8 mouse cellular contexts compared by ENCODE assay signal in genomic region chr4:49632139-49632481, GRCm38 (mm10). TPM values are rescaled to one million over a fixed set of nuclear protein-coding genes. Genes with fewer than 3 reads are reported as not detected.
DNase-seq lines count a peak whose midpoint lies in the region; ATAC-seq and TF ChIP-seq lines count a peak whose summit lies in the region.

No protein-coding gene starts in this region.

- H3K27me3 ChIP-seq in heart, embryonic 10.5 days (ENCODE audit: insufficient read depth, poor library complexity, severe bottlenecking), result no peaks in the 10 kb centered on the region
- no peaks in the 10 kb centered on the region for H3K27me3 ChIP-seq in forebrain, embryonic 12.5 days
- H3K27me3 ChIP-seq in liver, embryonic 14.5 days (ENCODE audit: control insufficient read depth, insufficient read depth, low read length), result no peaks in the 10 kb centered on the region

- peak overlapping the region; percentile 78 for H3K4me2 ChIP-seq in forebrain, embryonic 12.5 days
- H3K4me2 ChIP-seq in liver, embryonic 14.5 days (ENCODE audit: low read depth), result peak overlapping the region; percentile 75

- peak overlapping the region; percentile 91 for H3K27ac ChIP-seq in heart, embryonic 10.5 days
- peak overlapping the region; percentile 89 for H3K27ac ChIP-seq in forebrain, embryonic 12.5 days
- peak overlapping the region; percentile 40 for H3K27ac ChIP-seq in liver, embryonic 14.5 days

- H3K9me3 ChIP-seq in heart, embryonic 10.5 days, result no peaks in the 10 kb centered on the region
- no peaks in the 10 kb centered on the region for H3K9me3 ChIP-seq in forebrain, embryonic 12.5 days
- H3K9me3 ChIP-seq in liver, embryonic 14.5 days (ENCODE audit: control insufficient read depth, low read length), result no peaks in the 10 kb centered on the region

- under 1% methylated on average over 30 of the region's 30 CpGs for WGBS in heart, embryonic 10.5 days
- under 1% methylated on average over 30 of the region's 30 CpGs for WGBS in forebrain, embryonic 12.5 days
- under 1% methylated on average over 30 of the region's 30 CpGs for whole genome bisulfite sequencing in liver, embryonic 14.5 days (ENCODE audit: insufficient replicate concordance)

- peak overlapping the region; percentile 85 for H3K9ac ChIP-seq in forebrain, embryonic 12.5 days
- H3K9ac ChIP-seq in liver, embryonic 14.5 days (replicated peaks), result peak overlapping the region; percentile 72

- TF ChIP-seq CTCF in liver, embryonic 14.5 days (IDR thresholded peaks at IDR 0.05; ENCODE audit: low read depth), result no peak

- H3K4me1 ChIP-seq in heart, embryonic 10.5 days, result no peaks in the 10 kb centered on the region
- H3K4me1 ChIP-seq in forebrain, embryonic 12.5 days, result peaks cover 9% of the 10 kb centered on the region
- peaks cover 0 to 7% of the 10 kb centered on the region in 2 experiments; a peak in 3 of 4 replicates for H3K4me1 ChIP-seq in liver, embryonic 14.5 days (replicated peaks; ENCODE audit: control insufficient read depth in 2 of 2, insufficient read depth in 2 of 2, low read length in 1 of 2)

- H3K36me3 ChIP-seq in heart, embryonic 10.5 days, result peaks cover 34% of the 10 kb centered on the region; the same call in 1 of the 2 replicates
- H3K36me3 ChIP-seq in forebrain, embryonic 12.5 days (replicated peaks), result peaks cover 29% of the 10 kb centered on the region
- H3K36me3 ChIP-seq in liver, embryonic 14.5 days (replicated peaks; ENCODE audit: control insufficient read depth, insufficient read depth, low read depth), result peaks cover 8% of the 10 kb centered on the region

- H3K4me3 ChIP-seq in heart, embryonic 10.5 days, result peak overlapping the region; percentile 92
- peak overlapping the region; percentile 80 for H3K4me3 ChIP-seq in forebrain, embryonic 12.5 days (replicated peaks)
- H3K4me3 ChIP-seq in liver, embryonic 14.5 days (ENCODE audit: insufficient read depth in 1 of 2, low read depth in 2 of 2, low read length in 2 of 2), result peak overlapping the region; percentile 75 to 77

- intact Hi-C loops in heart, postnatal 14 days (cut with DNase I), result no loop called here
- intact Hi-C loops in gastrocnemius, postnatal 14 days (cut with DNase I; ENCODE audit: low total_unique reads), result no loop called here

- no peak for TF ChIP-seq EP300 in liver, embryonic 14.5 days (IDR thresholded peaks at IDR 0.05; ENCODE audit: low read depth)

- ATAC-seq in CD4-positive, CD25-positive, alpha-beta regulatory T cell, adult 4 months, result peak; percentile 48
- no peak for ATAC-seq in forebrain, embryonic 12.5 days (ENCODE audit: low FRiP score)
- peak; percentile 66; the same call in 1 of the 2 replicates for ATAC-seq in liver, embryonic 14.5 days (ENCODE audit: insufficient read depth)

- no peak for DNase-seq in heart, embryonic 10.5 days (ENCODE audit: low spot score)
- no peak for DNase-seq in heart, postnatal 14 days
- no peak for DNase-seq in liver, embryonic 14.5 days (ENCODE audit: low read depth in 3 of 3, low spot score in 3 of 3)
- no peak for DNase-seq in retina, embryonic 14.5 days (ENCODE audit: low spot score)
- no peak for DNase-seq in B cell, adult 2 months
- no peak for DNase-seq in gastrocnemius, postnatal 14 days

RNA-seq across cellular contexts. Expression of gene Rnf20, which starts 0.3 kb away (rescaled TPM):
- polyA plus RNA-seq in heart, embryonic 10.5 days (2016; fragmentation: Nextera tagmentation; extraction: Ambion mirVana), result 26.4 and 32.8 TPM in 2 replicates
- 10 to 100 TPM; 36.9 to 37.1 TPM for total RNA-seq in heart, postnatal 14 days (2021)
- 10 to 100 TPM; 52.4 to 62.4 TPM for polyA plus RNA-seq in CD4-positive, CD25-positive, alpha-beta regulatory T cell, adult 4 months (2017; shearing (Covaris generic))
- 68.2 and 71.8 TPM in 2 replicates for polyA plus RNA-seq in forebrain, embryonic 12.5 days (2016; fragmentation: Nextera tagmentation; extraction: Ambion mirVana)
- polyA plus RNA-seq in liver, embryonic 14.5 days (2012; rRNA removed), result 8.2 and 14.5 TPM in 2 replicates
- polyA plus RNA-seq in liver, embryonic 14.5 days (2014; fragmentation: Nextera tagmentation; extraction: Ambion mirVana), result 15.7 and 18.3 TPM in 2 replicates
- total RNA-seq in gastrocnemius, postnatal 14 days (2021), result 10 to 100 TPM; 27.7 to 28.6 TPM

RNA-seq across cellular contexts. Expression of gene Tmem246, which starts 34.4 kb away (rescaled TPM):
- 35.8 and 49.8 TPM in 2 replicates for polyA plus RNA-seq in heart, embryonic 10.5 days (2016; fragmentation: Nextera tagmentation; extraction: Ambion mirVana)
- total RNA-seq in heart, postnatal 14 days (2021), result 10 to 100 TPM; 40.4 to 43.5 TPM
- polyA plus RNA-seq in CD4-positive, CD25-positive, alpha-beta regulatory T cell, adult 4 months (2017; shearing (Covaris generic)), result not detected
- polyA plus RNA-seq in forebrain, embryonic 12.5 days (2016; fragmentation: Nextera tagmentation; extraction: Ambion mirVana), result 21.7 TPM in 2 replicates
- 4.8 and 5.8 TPM in 2 replicates for polyA plus RNA-seq in liver, embryonic 14.5 days (2012; rRNA removed)
- 6.7 and 9.0 TPM in 2 replicates for polyA plus RNA-seq in liver, embryonic 14.5 days (2014; fragmentation: Nextera tagmentation; extraction: Ambion mirVana)
- total RNA-seq in gastrocnemius, postnatal 14 days (2021), result 10 to 100 TPM; 34.9 to 35.5 TPM

RNA-seq across cellular contexts. Expression of gene Ppp3r2, which starts 49.7 kb away (rescaled TPM):
- 0.06 and 0.11 TPM in 2 replicates for polyA plus RNA-seq in heart, embryonic 10.5 days (2016; fragmentation: Nextera tagmentation; extraction: Ambion mirVana)
- total RNA-seq in heart, postnatal 14 days (2021), result not detected
- not detected for polyA plus RNA-seq in CD4-positive, CD25-positive, alpha-beta regulatory T cell, adult 4 months (2017; shearing (Covaris generic))
- polyA plus RNA-seq in forebrain, embryonic 12.5 days (2016; fragmentation: Nextera tagmentation; extraction: Ambion mirVana), result not detected in 2 replicates
- not detected in 2 replicates for polyA plus RNA-seq in liver, embryonic 14.5 days (2012; rRNA removed)
- polyA plus RNA-seq in liver, embryonic 14.5 days (2014; fragmentation: Nextera tagmentation; extraction: Ambion mirVana), result not detected in 2 replicates
- not detected for total RNA-seq in gastrocnemius, postnatal 14 days (2021)

Comparison
In these comparisons a context has a peak if more than half of its experiments do, and no peak if none do; other contexts are left out.
1. H3K27ac ChIP-seq: peak in every context shown above with its lines; median percentile 91 in heart, embryonic 10.5 days; 89 in forebrain, embryonic 12.5 days; 40 in liver, embryonic 14.5 days.
2. RNA of gene Tmem246, which starts 34.4 kb away (polyA plus RNA-seq): 35.8 to 49.8 TPM in heart, embryonic 10.5 days, 21.7 TPM in forebrain, embryonic 12.5 days and 4.8 to 9.0 TPM in liver, embryonic 14.5 days; not detected in CD4-positive, CD25-positive, alpha-beta regulatory T cell, adult 4 months; every median in the first group is over 4 times any median in the second.
3. Peak in every context shown above with its lines, with median percentiles within 50 percentile points of each other: H3K4me3 ChIP-seq.